Comparison of ENCODE assay signal across 27 mouse cellular contexts in genomic region chr16:32710426-32711070, GRCm38 (mm10). TPM values are rescaled to one million over a fixed set of nuclear protein-coding genes. Genes with fewer than 3 reads are reported as not detected.
A peak's percentile ranks its signal among the peaks of the same experiment; 100 is the strongest.
DNase-seq lines count a peak whose midpoint lies in the region; ATAC-seq lines count a peak whose summit lies in the region.
"Had no signal": no experiment of that assay in that cellular context is flagged by ENCODE, and none has a peak within 500 bp of the region (broad histone marks: within the 10 kb centered on the region; RNA-seq: fewer than 3 reads in every experiment).

No protein-coding gene starts in this region.

- no peaks in the 10 kb centered on the region for H3K9me3 ChIP-seq in midbrain, embryonic 11.5 days (ENCODE audit: control insufficient read depth, low read length)
- H3K9me3 ChIP-seq in midbrain, embryonic 16.5 days (replicated peaks; ENCODE audit: control insufficient read depth, low read length, poor library complexity, severe bottlenecking): no peaks in the 10 kb centered on the region
- no peaks in the 10 kb centered on the region for H3K9me3 ChIP-seq in embryonic facial prominence, embryonic 15.5 days (replicated peaks)
- H3K9me3 ChIP-seq: limb, embryonic 10.5 days; liver, embryonic 15.5 days; neural tube, embryonic 12.5 days had no signal

- WGBS in midbrain, embryonic 11.5 days: 84% methylated on average over 14 of the region's 14 CpGs
- 79% methylated on average over 14 of the region's 14 CpGs for WGBS in midbrain, embryonic 16.5 days
- 47% methylated on average over 14 of the region's 14 CpGs for WGBS in embryonic facial prominence, embryonic 15.5 days

- H3K4me1 ChIP-seq in midbrain, embryonic 11.5 days (ENCODE audit: control insufficient read depth, insufficient read depth, low read length): no peaks in the 10 kb centered on the region
- H3K4me1 ChIP-seq in midbrain, embryonic 16.5 days (ENCODE audit: control insufficient read depth, insufficient read depth, low read length): no peaks in the 10 kb centered on the region
- peaks cover 11% of the 10 kb centered on the region for H3K4me1 ChIP-seq in embryonic facial prominence, embryonic 15.5 days
- H3K4me1 ChIP-seq: neural tube, embryonic 12.5 days had no signal

- H3K4me3 ChIP-seq in midbrain, embryonic 11.5 days (ENCODE audit: low read depth, low read length): no peak overlapping the region
- no peak overlapping the region for H3K4me3 ChIP-seq in midbrain, embryonic 16.5 days (ENCODE audit: low read depth, low read length)
- no peak overlapping the region for H3K4me3 ChIP-seq in embryonic facial prominence, embryonic 15.5 days (replicated peaks)
- H3K4me3 ChIP-seq: forebrain, embryonic 10.5 days; hindbrain, embryonic 12.5 days; layer of hippocampus, adult 2 months; limb, embryonic 10.5 days; liver, embryonic 15.5 days; megakaryocyte, embryonic 14.5 days; neural tube, embryonic 12.5 days had no signal

- no peak overlapping the region for H3K9ac ChIP-seq in midbrain, embryonic 11.5 days (ENCODE audit: low read length)
- H3K9ac ChIP-seq in midbrain, embryonic 16.5 days (ENCODE audit: low read depth, low read length): no peak overlapping the region
- H3K9ac ChIP-seq in embryonic facial prominence, embryonic 15.5 days: no peak overlapping the region
- H3K9ac ChIP-seq: hindbrain, embryonic 12.5 days; liver, embryonic 15.5 days; neural tube, embryonic 12.5 days had no signal

- DNase-seq in frontal cortex, postnatal 36 days (ENCODE audit: low spot score in 2 of 2): peak; percentile 26 to 39
- DNase-seq in frontal cortex, postnatal 14 days (ENCODE audit: low spot score in 2 of 2): no peak
- DNase-seq in layer of hippocampus, adult 9-11 months: peak; percentile 14
- DNase-seq in layer of hippocampus, postnatal 36 days: no peak
- peak; percentile 78 for DNase-seq in midbrain, embryonic 11.5 days (ENCODE audit: low spot score, missing footprints)
- DNase-seq: adrenal gland, postnatal 14 days; cerebellum, adult 8-10 months; cerebellum, postnatal 36 days; embryo, embryonic 11 days; gastrocnemius, postnatal 14 days; heart, adult 18-20 months; kidney, postnatal 25 days; liver; midbrain, embryonic 14.5 days; spleen, adult 18-20 months had no signal

- H3K36me3 ChIP-seq in midbrain, embryonic 11.5 days (ENCODE audit: control insufficient read depth, insufficient read depth, low read length): no peaks in the 10 kb centered on the region
- no peaks in the 10 kb centered on the region for H3K36me3 ChIP-seq in midbrain, embryonic 16.5 days (ENCODE audit: control insufficient read depth, insufficient read depth, low read length)
- H3K36me3 ChIP-seq in embryonic facial prominence, embryonic 15.5 days: no peaks in the 10 kb centered on the region
- H3K36me3 ChIP-seq: forebrain, embryonic 10.5 days; hindbrain, embryonic 12.5 days; limb, embryonic 10.5 days; liver, embryonic 15.5 days; neural tube, embryonic 12.5 days had no signal

- no peaks in the 10 kb centered on the region for H3K27me3 ChIP-seq in midbrain, embryonic 11.5 days (ENCODE audit: control insufficient read depth, insufficient read depth, low read length)
- no peaks in the 10 kb centered on the region for H3K27me3 ChIP-seq in midbrain, embryonic 16.5 days (ENCODE audit: control insufficient read depth, insufficient read depth, low read depth, low read length)
- H3K27me3 ChIP-seq in embryonic facial prominence, embryonic 15.5 days: no peaks in the 10 kb centered on the region
- H3K27me3 ChIP-seq: hindbrain, embryonic 12.5 days; neural tube, embryonic 12.5 days had no signal

- ATAC-seq in midbrain, embryonic 11.5 days (ENCODE audit: low FRiP score): no peak
- ATAC-seq in midbrain, embryonic 16.5 days: no peak
- ATAC-seq in embryonic facial prominence, embryonic 15.5 days (ENCODE audit: insufficient number of reproducible peaks, low FRiP score, low TSS enrichment, low read depth): no peak
- ATAC-seq: CD4-positive, CD25-positive, alpha-beta regulatory T cell, adult 4 months; intestine, postnatal 0 days had no signal

- H3K27ac ChIP-seq in midbrain, embryonic 11.5 days (ENCODE audit: low read depth, low read length): no peak overlapping the region
- H3K27ac ChIP-seq in midbrain, embryonic 16.5 days (ENCODE audit: low read length): no peak overlapping the region
- H3K27ac ChIP-seq in embryonic facial prominence, embryonic 15.5 days (replicated peaks): peak overlapping the region; percentile 69
- H3K27ac ChIP-seq: forebrain, embryonic 10.5 days; hindbrain, embryonic 12.5 days; layer of hippocampus, adult 2 months; limb, embryonic 10.5 days; liver, embryonic 15.5 days; neural tube, embryonic 12.5 days had no signal

- no peak overlapping the region for H3K4me2 ChIP-seq in midbrain, embryonic 11.5 days
- no peak overlapping the region for H3K4me2 ChIP-seq in midbrain, embryonic 16.5 days (ENCODE audit: low read length)
- 0 out of 2 replicates have a peak overlapping the region, but pooled peaks have one; percentile 19 for H3K4me2 ChIP-seq in embryonic facial prominence, embryonic 15.5 days (replicated peaks)
- H3K4me2 ChIP-seq: hindbrain, embryonic 12.5 days; liver, embryonic 15.5 days; neural tube, embryonic 12.5 days had no signal

RNA-seq across cellular contexts. Expression of gene Muc4, which starts 25.1 kb away (rescaled TPM):
- not detected for total RNA-seq in layer of hippocampus, postnatal 36 days (2021)
- polyA plus RNA-seq in midbrain, embryonic 11.5 days (2014; fragmentation: Nextera tagmentation; extraction: Ambion mirVana): 0.19 and 0.29 TPM in 2 replicates
- not detected in 2 replicates for polyA plus RNA-seq in midbrain, embryonic 16.5 days (2015; fragmentation: Nextera tagmentation; extraction: Ambion mirVana)
- 1.2 and 2.3 TPM in 2 replicates for polyA plus RNA-seq in embryonic facial prominence, embryonic 15.5 days (2015; fragmentation: Nextera tagmentation; extraction: Ambion mirVana)
- total RNA-seq: adrenal gland, postnatal 14 days; layer of hippocampus, adult 2 months; left cerebral cortex, adult 18-20 months had no signal
- polyA plus RNA-seq: CD4-positive, CD25-positive, alpha-beta regulatory T cell, adult 4 months; limb, embryonic 10.5 days had no signal

Comparison
In these comparisons a context has a peak if more than half of its experiments do, and no peak if none do; other contexts are left out.
1. DNase-seq: peak in frontal cortex, postnatal 36 days (2 of 2), layer of hippocampus, adult 9-11 months (single experiment) and midbrain, embryonic 11.5 days (single experiment); none in frontal cortex, postnatal 14 days (0 of 2) and layer of hippocampus, postnatal 36 days (0 of 2).